Comparison of ENCODE assay signal across 28 mouse cellular contexts in the genomic region with DNA sequence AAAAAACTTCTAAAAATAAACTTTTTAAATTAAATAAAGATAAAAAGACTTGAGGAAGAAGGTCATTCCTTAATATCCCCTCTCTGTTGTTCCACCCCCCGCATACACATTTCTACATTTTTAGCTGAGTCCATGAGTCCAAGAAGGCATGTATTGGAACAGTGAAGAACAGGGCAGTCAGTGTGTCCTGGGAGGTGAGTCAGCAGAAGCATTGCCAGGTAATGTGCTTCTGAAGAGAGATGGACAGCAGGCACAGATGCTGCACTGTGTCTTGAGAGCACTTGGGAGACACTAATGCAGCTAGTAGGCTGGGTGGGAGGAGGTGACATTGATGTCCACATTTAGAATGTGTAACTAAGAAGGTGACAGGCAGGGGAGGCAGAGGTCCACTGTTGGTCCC. TPM values are rescaled to one million over a fixed set of nuclear protein-coding genes. Genes with fewer than 3 reads are reported as not detected.
"Had no signal": no experiment of that assay in that cellular context is flagged by ENCODE, and none has a peak within 500 bp of the region (broad histone marks: within the 10 kb centered on the region; RNA-seq: fewer than 3 reads in every experiment).

No protein-coding gene starts in this region.

- DNase-seq: layer of hippocampus, postnatal 36 days; lung, postnatal 10 days; lung, postnatal 36 days; right cerebral cortex, adult 18-20 months; right cerebral cortex, postnatal 14 days; right cerebral cortex, postnatal 4 days; spleen, adult 18-20 months; thymus, postnatal 36 days had no signal

- H3K27ac ChIP-seq: kidney, postnatal 0 days; left cerebral cortex, adult 2 months; liver, embryonic 12.5 days; lung, embryonic 15.5 days; midbrain, embryonic 12.5 days; midbrain, embryonic 15.5 days; neural tube, embryonic 12.5 days; neural tube, embryonic 15.5 days; stomach, embryonic 15.5 days had no signal

- H3K36me3 ChIP-seq: lung, embryonic 15.5 days; midbrain, embryonic 15.5 days; stomach, embryonic 15.5 days had no signal

- H3K9me3 ChIP-seq: liver, embryonic 12.5 days; lung, embryonic 15.5 days; midbrain, embryonic 12.5 days; midbrain, embryonic 15.5 days; neural tube, embryonic 12.5 days; neural tube, embryonic 15.5 days; stomach, embryonic 15.5 days had no signal

- H3K4me3 ChIP-seq: left cerebral cortex, adult 2 months; liver, embryonic 12.5 days; lung, embryonic 15.5 days; midbrain, embryonic 12.5 days; midbrain, embryonic 15.5 days; neural tube, embryonic 12.5 days; neural tube, embryonic 15.5 days; stomach, embryonic 15.5 days had no signal

- H3K4me1 ChIP-seq: midbrain, embryonic 12.5 days; neural tube, embryonic 12.5 days; stomach, embryonic 15.5 days had no signal

- H3K27me3 ChIP-seq: liver, embryonic 12.5 days; lung, embryonic 15.5 days; midbrain, embryonic 12.5 days; midbrain, embryonic 15.5 days; neural tube, embryonic 12.5 days; neural tube, embryonic 15.5 days; stomach, embryonic 15.5 days had no signal

- H3K9ac ChIP-seq: liver, embryonic 12.5 days; lung, embryonic 15.5 days; midbrain, embryonic 12.5 days; midbrain, embryonic 15.5 days; neural tube, embryonic 12.5 days; neural tube, embryonic 15.5 days; stomach, embryonic 15.5 days had no signal

RNA-seq across cellular contexts. Expression of gene Tm4sf19, which starts 37.0 kb away (rescaled TPM):
- total RNA-seq: layer of hippocampus, adult 8-10 months; layer of hippocampus, postnatal 10 days; left cerebral cortex, adult 2 months; left cerebral cortex, postnatal 36 days had no signal
- polyA plus RNA-seq: intestine, postnatal 0 days; kidney, embryonic 14.5 days; kidney, postnatal 0 days; limb, embryonic 11.5 days; liver, embryonic 12.5 days; liver, embryonic 16.5 days; lung, embryonic 15.5 days; midbrain, embryonic 12.5 days; midbrain, embryonic 15.5 days; neural tube, embryonic 12.5 days; neural tube, embryonic 15.5 days; stomach, embryonic 15.5 days; thymus, postnatal 0 days had no signal

RNA-seq across cellular contexts. Expression of gene Slc51a, which starts 50.4 kb away (rescaled TPM):
- total RNA-seq: layer of hippocampus, adult 8-10 months; layer of hippocampus, postnatal 10 days; layer of hippocampus, postnatal 36 days; left cerebral cortex, adult 2 months; left cerebral cortex, postnatal 10 days; left cerebral cortex, postnatal 36 days had no signal
- polyA plus RNA-seq: urinary bladder, adult 2 months had no signal

RNA-seq across cellular contexts. Expression of gene Zdhhc19, which starts 58.8 kb away (rescaled TPM):
- total RNA-seq: layer of hippocampus, postnatal 10 days; layer of hippocampus, postnatal 36 days; left cerebral cortex, adult 2 months; left cerebral cortex, postnatal 10 days; left cerebral cortex, postnatal 36 days had no signal
- polyA plus RNA-seq: kidney, embryonic 14.5 days; kidney, postnatal 0 days; limb, embryonic 11.5 days; limb, embryonic 14.5 days; liver, embryonic 12.5 days; liver, embryonic 16.5 days; lung, embryonic 15.5 days; midbrain, embryonic 12.5 days; midbrain, embryonic 15.5 days; neural tube, embryonic 12.5 days; neural tube, embryonic 15.5 days; thymus, postnatal 0 days; urinary bladder, adult 2 months had no signal
